Mouse (Mus musculus): ENCODE results near the gene Oprd1. TPM values are rescaled to one million over a fixed set of nuclear protein-coding genes. Genes with fewer than 3 reads are reported as not detected.

Oprd1 gene
- polyA plus RNA-seq, 2 experiments: 0.18 to 0.65 TPM

DNA sequence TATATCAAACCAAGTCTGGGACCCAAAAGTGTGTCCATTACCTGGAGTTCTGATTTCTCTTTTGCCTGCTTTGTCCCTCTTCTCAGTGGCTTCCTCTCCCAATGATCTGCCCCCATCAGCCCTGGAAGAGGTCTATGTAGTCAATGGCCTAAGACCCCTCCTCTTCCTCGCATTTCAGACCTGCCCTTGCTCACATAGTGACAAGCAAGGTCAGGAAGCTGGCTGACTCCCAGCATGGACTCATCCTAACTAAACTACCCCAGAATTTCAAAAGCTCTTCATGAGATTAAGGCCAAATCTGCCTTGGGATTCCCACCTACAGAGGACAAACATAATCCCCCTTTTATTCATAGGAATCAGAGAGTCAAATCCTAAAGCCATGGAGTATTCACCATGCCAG, 68.5 kb downstream of the Oprd1 start:
- Histone ChIP-seq H3K27ac (replicated peaks; ENCODE audit: low read depth, low read length) (no peak overlapping the region), H3K9ac (ENCODE audit: low read depth, low read length, severe bottlenecking) (no peak overlapping the region), H3K4me1 (ENCODE audit: control insufficient read depth, insufficient read depth, low read length) (no peaks in the 10 kb centered on the region), H3K4me3 (replicated peaks; ENCODE audit: low read length) (peak overlapping the region; percentile 76; the same call in 1 of the 2 replicates), H3K36me3 (ENCODE audit: control insufficient read depth, insufficient read depth, low read length) (no peaks in the 10 kb centered on the region), H3K4me2 (replicated peaks; ENCODE audit: low read depth, low read length, severe bottlenecking) (peak overlapping the region; percentile 95), H3K9me3 (ENCODE audit: control insufficient read depth, low read length) (no peaks in the 10 kb centered on the region), H3K27me3 (ENCODE audit: control insufficient read depth, insufficient read depth, low read length) (no peaks in the 10 kb centered on the region)
- no peak for TF ChIP-seq POLR2A (IDR thresholded peaks at IDR 0.05; ENCODE audit: borderline replicate concordance, extremely low read depth, insufficient read depth, insufficient read length)
- DNase-seq (ENCODE audit: low spot score) (no peak), ATAC-seq (ENCODE audit: low FRiP score, low read depth) (no peak)
- WGBS: 55% methylated on average over 1 of the region's 1 CpGs

DNA sequence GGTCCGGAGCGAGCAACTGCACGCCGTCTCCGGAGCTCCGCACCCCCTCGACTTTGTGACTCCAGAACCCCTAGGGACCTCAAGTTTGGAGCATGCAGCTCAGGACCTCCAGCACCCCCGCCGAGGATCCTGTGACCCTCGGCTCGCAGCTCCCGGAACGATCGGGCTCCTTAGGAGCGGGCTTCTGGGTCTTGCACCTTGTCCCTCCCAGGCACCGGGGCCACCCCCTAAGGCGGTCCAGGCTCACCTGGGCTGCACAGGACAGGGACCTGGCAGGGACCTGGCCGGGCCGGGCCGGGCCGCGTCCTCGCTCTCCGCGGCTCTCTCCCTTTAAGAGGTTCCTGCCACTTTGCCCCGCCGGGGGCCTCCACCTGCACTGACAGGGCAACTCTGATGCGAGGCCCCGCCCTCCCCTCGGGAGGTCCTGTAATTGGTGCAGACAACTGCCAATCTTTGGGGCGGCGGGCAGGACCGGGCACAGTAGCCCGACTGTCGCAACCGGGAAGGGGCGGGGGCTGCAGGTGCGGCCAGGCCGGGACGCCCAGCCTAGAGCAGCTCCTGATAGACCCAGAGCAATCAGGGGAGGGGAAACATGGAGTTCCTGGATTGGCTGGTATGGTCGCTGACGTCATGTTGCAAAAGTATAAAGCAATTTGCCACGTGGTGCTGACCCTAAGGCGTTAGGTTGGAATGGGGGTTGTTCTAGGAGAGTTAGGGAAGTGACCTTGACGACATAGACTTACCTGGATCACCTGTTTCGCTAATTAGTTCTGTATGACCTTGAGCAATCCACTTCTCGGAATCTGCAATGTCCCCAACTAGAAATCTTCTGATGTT, 69.1 kb downstream of the Oprd1 start, which contains the start of gene Epb41:
TSS of gene Epb41 (minus strand) at position 389 of the 837 bp plus-strand sequence.
- WGBS: 2% methylated on average over 38 of the region's 47 CpGs

DNA sequence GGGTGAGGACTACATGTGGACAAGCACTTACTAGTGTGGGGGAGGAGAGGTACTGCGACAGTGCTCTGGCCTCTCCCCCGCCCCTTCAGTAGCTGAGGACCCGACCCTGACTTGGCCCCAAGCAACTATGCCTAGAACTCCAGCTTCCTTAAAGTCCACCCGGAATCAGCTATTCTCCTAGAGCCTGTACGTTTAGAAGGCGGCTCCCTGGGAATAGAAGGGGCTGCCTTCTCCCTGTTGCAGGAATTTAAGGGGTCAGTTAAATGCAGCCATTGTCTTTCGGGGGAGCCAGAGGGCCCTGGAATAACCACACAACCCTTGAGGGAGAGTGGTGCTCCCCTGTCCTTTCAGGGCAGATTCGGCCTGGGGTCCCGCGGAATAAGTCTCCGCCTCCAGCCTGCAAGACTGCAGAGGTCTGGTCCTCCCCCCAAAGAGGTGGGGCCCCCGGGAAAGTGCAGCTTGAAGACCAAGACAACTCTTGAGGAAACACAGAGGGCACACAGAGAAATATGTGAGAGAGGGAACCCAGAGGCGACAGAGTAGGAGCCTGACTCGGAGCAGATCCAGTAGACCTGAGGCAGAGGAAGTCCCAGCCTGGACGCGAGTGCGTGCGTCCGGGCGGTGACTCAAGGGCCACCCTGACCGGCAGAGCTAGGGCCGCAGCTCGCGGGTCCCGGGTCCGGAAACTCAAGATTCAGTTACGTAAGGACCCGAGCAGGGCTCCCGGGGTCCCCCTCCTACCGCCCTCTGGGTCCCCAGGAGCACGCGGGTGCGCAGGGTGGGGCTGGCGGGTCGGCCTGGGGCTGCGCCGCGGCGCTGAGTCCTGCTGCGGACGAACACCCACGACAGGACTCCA, 70.0 kb downstream of the Oprd1 start, which contains the start of gene Gm10300:
TSS of gene Gm10300 (plus strand) at position 621 of the 856 bp plus-strand sequence.
- TF ChIP-seq POLR2A (IDR thresholded peaks at IDR 0.05; ENCODE audit: borderline replicate concordance, extremely low read depth, insufficient read depth, insufficient read length): no peak
- peak; percentile 22 for DNase-seq (ENCODE audit: low spot score)

More for the DNA sequence above, 69.1 kb downstream of the Oprd1 start, which contains the start of gene Epb41:
- Histone ChIP-seq H3K4me2 (replicated peaks; ENCODE audit: low read depth, low read length, severe bottlenecking) (peak within 1 kb of the TSS; percentile 95), H3K36me3 (ENCODE audit: control insufficient read depth, insufficient read depth, low read length) (no peaks in the 10 kb centered on the region), H3K27me3 (ENCODE audit: control insufficient read depth, insufficient read depth, low read length) (no peaks in the 10 kb centered on the region), H3K4me3 (replicated peaks; ENCODE audit: low read length) (peak within 1 kb of the TSS; percentile 76), H3K9me3 (ENCODE audit: control insufficient read depth, low read length) (no peaks in the 10 kb centered on the region), H3K4me1 (ENCODE audit: control insufficient read depth, insufficient read depth, low read length) (no peaks in the 10 kb centered on the region), H3K9ac (ENCODE audit: low read depth, low read length, severe bottlenecking) (peak within 1 kb of the TSS; percentile 67), H3K27ac (replicated peaks; ENCODE audit: low read depth, low read length) (no peak within 1 kb of the TSS)
- TF ChIP-seq POLR2A (IDR thresholded peaks at IDR 0.05; ENCODE audit: borderline replicate concordance, extremely low read depth, insufficient read depth, insufficient read length): no peak
- DNase-seq (ENCODE audit: low spot score): peak; percentile 87
- ATAC-seq (ENCODE audit: low FRiP score, low read depth): peak; percentile 94

DNA sequence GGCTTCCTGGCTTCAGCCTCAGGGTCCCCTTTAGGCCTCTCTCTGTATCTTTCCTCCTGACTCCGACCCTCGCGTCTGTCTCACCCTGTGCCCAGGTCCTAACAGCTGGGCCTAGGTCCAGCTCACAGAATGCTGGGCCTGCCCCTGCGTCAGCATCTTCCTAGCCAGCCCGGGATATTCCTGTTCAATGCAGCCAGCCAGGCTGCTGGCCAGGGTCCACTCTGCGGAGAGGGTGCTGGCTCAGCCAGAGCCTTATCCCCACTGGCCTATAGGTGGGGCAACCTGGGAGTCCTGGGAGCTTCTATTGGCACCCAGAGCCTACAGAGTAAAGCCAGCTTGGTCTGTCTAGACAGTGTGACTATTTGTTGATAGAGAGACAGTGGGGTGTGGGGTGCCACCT, 71.3 kb downstream of the Oprd1 start:
- 72% methylated on average over 6 of the region's 6 CpGs for WGBS
- Histone ChIP-seq H3K4me1 (ENCODE audit: control insufficient read depth, insufficient read depth, low read length) (no peaks in the 10 kb centered on the region), H3K9me3 (ENCODE audit: control insufficient read depth, low read length) (no peaks in the 10 kb centered on the region), H3K9ac (ENCODE audit: low read depth, low read length, severe bottlenecking) (no peak overlapping the region), H3K4me2 (replicated peaks; ENCODE audit: low read depth, low read length, severe bottlenecking) (no peak overlapping the region), H3K36me3 (ENCODE audit: control insufficient read depth, insufficient read depth, low read length) (no peaks in the 10 kb centered on the region), H3K27me3 (ENCODE audit: control insufficient read depth, insufficient read depth, low read length) (no peaks in the 10 kb centered on the region), H3K4me3 (replicated peaks; ENCODE audit: low read length) (no peak overlapping the region), H3K27ac (replicated peaks; ENCODE audit: low read depth, low read length) (no peak overlapping the region)
- ATAC-seq (ENCODE audit: low FRiP score, low read depth) (no peak), DNase-seq (ENCODE audit: low spot score) (no peak)
- no peak for TF ChIP-seq POLR2A (IDR thresholded peaks at IDR 0.05; ENCODE audit: borderline replicate concordance, extremely low read depth, insufficient read depth, insufficient read length)

More for the DNA sequence above, 70.0 kb downstream of the Oprd1 start, which contains the start of gene Gm10300:
- Histone ChIP-seq H3K9me3 (ENCODE audit: control insufficient read depth, low read length) (no peaks in the 10 kb centered on the region), H3K4me2 (replicated peaks; ENCODE audit: low read depth, low read length, severe bottlenecking) (peak within 1 kb of the TSS; percentile 95), H3K4me1 (ENCODE audit: control insufficient read depth, insufficient read depth, low read length) (no peaks in the 10 kb centered on the region), H3K27me3 (ENCODE audit: control insufficient read depth, insufficient read depth, low read length) (no peaks in the 10 kb centered on the region), H3K27ac (replicated peaks; ENCODE audit: low read depth, low read length) (no peak within 1 kb of the TSS), H3K4me3 (replicated peaks; ENCODE audit: low read length) (peak within 1 kb of the TSS; percentile 76), H3K9ac (ENCODE audit: low read depth, low read length, severe bottlenecking) (peak within 1 kb of the TSS; percentile 67), H3K36me3 (ENCODE audit: control insufficient read depth, insufficient read depth, low read length) (no peaks in the 10 kb centered on the region)
- ATAC-seq (ENCODE audit: low FRiP score, low read depth): peak; percentile 24; the same call in 1 of the 2 replicates
- 1% methylated on average over 42 of the region's 42 CpGs for WGBS

DNA sequence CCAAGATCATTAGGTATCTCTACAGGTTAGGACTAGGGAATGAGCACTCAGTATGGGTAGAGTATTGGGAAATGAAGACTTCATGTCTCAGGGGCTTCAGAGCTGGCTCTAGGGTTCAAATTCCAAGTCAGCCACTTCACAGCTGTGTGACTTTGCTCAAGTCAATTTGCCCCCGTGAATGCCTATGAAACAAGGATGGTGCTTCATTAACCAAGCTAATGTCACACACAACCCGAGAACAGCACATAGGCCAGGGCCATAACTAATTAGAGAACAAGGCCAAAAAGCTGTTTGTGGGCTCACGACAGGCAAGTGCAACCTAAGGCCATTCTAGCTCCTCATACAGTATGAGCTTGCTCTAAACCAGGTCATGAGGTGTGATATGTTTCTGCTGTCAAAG, 72.1 kb downstream of the Oprd1 start:
- WGBS: 70% methylated on average over 3 of the region's 3 CpGs
- no peak overlapping the region for H3K27ac ChIP-seq (replicated peaks; ENCODE audit: low read depth, low read length)
- H3K9ac ChIP-seq (ENCODE audit: low read depth, low read length, severe bottlenecking): no peak overlapping the region
- no peak for TF ChIP-seq POLR2A (IDR thresholded peaks at IDR 0.05; ENCODE audit: borderline replicate concordance, extremely low read depth, insufficient read depth, insufficient read length)
- no peak overlapping the region for H3K4me2 ChIP-seq (replicated peaks; ENCODE audit: low read depth, low read length, severe bottlenecking)
- H3K4me3 ChIP-seq (replicated peaks; ENCODE audit: low read length): no peak overlapping the region
- ATAC-seq (ENCODE audit: low FRiP score, low read depth): no peak
- no peaks in the 10 kb centered on the region for H3K9me3 ChIP-seq (ENCODE audit: control insufficient read depth, low read length)
- H3K4me1 ChIP-seq (ENCODE audit: control insufficient read depth, insufficient read depth, low read length): no peaks in the 10 kb centered on the region
- H3K27me3 ChIP-seq (ENCODE audit: control insufficient read depth, insufficient read depth, low read length): no peaks in the 10 kb centered on the region
- DNase-seq (ENCODE audit: low spot score): no peak
- H3K36me3 ChIP-seq (ENCODE audit: control insufficient read depth, insufficient read depth, low read length): no peaks in the 10 kb centered on the region

Data from limb, embryonic 14.5 days (tissue).